Mouse (Mus musculus) embryonic fibroblast, embryonic 13.5 days (primary cell): ENCODE measurements around the gene Tspan33.

ENCODE experiments used
- CTCF ChIP-seq: IDR thresholded peaks from 2 replicates; pipeline ENCODE4 v1.5.1; 2011; ENCODE audit warnings: mild to moderate bottlenecking, control low read depth, low read length, moderate library complexity, borderline replicate concordance; ENCODE audit not compliant: insufficient read depth
- POLR2A ChIP-seq: IDR thresholded peaks from 2 replicates; pipeline ENCODE4 v1.6.1; 2011; ENCODE audit warnings: low read depth, mild to moderate bottlenecking, control low read depth, low read length, moderate library complexity

DNA sequence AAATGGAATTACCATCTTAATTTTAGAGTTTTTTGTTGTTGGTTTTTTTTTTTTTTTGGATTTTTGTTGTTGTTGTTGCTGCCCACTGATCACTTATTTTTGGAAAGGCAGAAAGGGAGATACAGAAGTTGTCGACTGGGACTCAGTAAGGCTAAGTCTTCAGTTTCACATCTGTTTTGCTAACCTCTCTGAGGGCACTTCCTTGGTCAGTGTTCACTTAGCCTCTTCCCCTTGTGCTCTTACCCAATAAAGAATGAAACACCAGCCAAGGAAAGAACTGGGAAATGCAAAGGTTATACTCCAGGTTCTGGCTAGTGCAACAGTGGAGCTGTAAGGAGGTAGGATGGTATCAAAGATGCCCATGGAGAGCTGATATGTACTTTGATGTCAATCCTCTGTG is 35.5 kb downstream of the Tspan33 start:
- TF ChIP-seq POLR2A (no peak), CTCF (no peak)
